Mouse (Mus musculus) E14TG2a.4 (cell line): ENCODE measurements around the gene Kcnn1.

Experiments
- H3K27me3 ChIP-seq: 2 replicates; pipeline ENCODE4 v1.6.1; 2014; ENCODE audit warnings: low read length, control low read depth; ENCODE audit not compliant: insufficient read depth
- H3K36me3 ChIP-seq: 2 replicates; pipeline ENCODE4 v1.6.1; 2014; ENCODE audit warnings: low read length, control low read depth; ENCODE audit not compliant: insufficient read depth
- H3K4me1 ChIP-seq: replicated peaks from 2 replicates; pipeline ENCODE4 v1.6.1; 2014; ENCODE audit warnings: low read depth, low read length, control low read depth
- H3K4me3 ChIP-seq: replicated peaks from 2 replicates; pipeline ENCODE4 v1.5.1; 2014; ENCODE audit warnings: mild to moderate bottlenecking, low read length
- H3K9me3 ChIP-seq: 2 replicates; pipeline ENCODE4 v1.6.1; 2014; ENCODE audit warnings: low read length, control low read depth
- CTCF ChIP-seq: conservative IDR thresholded peaks from 2 replicates; pipeline ENCODE4 v1.5.1; 2014; ENCODE audit warnings: low read length
- NANOG ChIP-seq: IDR thresholded peaks from 2 replicates; pipeline ENCODE4 v1.6.1; 2014; ENCODE audit warnings: borderline replicate concordance, low read length, mixed read lengths
- POU5F1 ChIP-seq: IDR thresholded peaks from 2 replicates; pipeline ENCODE4 v1.6.1; 2014; ENCODE audit warnings: low read length, borderline replicate concordance

Gene Kcnn1

DNA sequence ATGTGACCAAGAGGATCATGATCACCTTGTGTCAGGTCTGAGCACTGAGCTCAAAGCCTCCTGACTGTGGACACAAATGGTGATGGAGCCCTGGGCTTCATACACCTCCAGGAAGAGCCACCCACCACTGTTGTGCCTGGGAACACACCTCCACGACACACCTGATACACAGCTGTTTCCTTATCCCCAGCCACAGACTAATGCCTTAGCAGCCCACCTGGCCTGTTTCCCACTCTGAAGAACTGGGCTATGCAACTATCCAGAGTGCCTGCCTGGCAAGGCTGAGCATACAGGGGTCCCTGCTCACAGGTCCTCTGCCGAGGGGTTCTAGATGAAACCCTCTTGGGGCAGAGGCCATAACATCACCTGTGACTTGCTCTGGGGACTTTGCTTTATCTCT is 68.8 kb downstream of the Kcnn1 start:
- H3K27me3 ChIP-seq: peaks cover 43% of the 10 kb centered on the region
- H3K36me3 ChIP-seq: peaks cover 6% of the 10 kb centered on the region; the same call in 1 of the 2 replicates
- no peaks in the 10 kb centered on the region for H3K9me3 ChIP-seq
- H3K4me3 ChIP-seq: no peak overlapping the region
- TF ChIP-seq POU5F1 (no peak), NANOG (no peak), CTCF (no peak)
- H3K4me1 ChIP-seq: peaks cover 53% of the 10 kb centered on the region

DNA sequence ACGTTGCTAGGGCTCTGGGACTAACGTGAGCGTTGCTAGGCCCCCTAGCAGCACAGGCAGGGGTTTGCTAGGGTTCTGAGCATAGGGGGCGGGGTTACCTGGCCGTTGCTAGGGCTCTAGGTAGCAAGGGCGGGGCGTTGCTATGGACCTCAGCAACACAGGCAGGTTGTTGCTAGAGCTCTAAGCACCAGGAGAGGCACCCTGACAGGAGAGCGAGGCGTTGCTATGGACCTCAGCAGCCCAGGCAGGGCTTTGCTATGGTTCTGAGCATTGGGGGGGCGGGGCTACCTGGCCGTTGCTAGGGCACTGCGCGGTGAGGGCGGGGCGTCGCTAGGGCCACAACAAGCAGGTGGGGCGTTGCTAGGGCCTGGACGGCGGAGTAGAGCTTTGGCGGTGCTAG is 70.4 kb downstream of the Kcnn1 start:
- Histone ChIP-seq H3K36me3 (peaks cover 14% of the 10 kb centered on the region; the same call in 1 of the 2 replicates), H3K4me3 (peak overlapping the region; percentile 89), H3K9me3 (no peaks in the 10 kb centered on the region), H3K27me3 (peaks cover 29% of the 10 kb centered on the region), H3K4me1 (peaks cover 52% of the 10 kb centered on the region)
- no peak for TF ChIP-seq POU5F1
- TF ChIP-seq CTCF: no peak
- no peak for TF ChIP-seq NANOG
